Mouse (Mus musculus) lung, postnatal 0 days (tissue): ENCODE measurements around the gene Dlg2. TPM values are rescaled to one million over a fixed set of nuclear protein-coding genes. Genes with fewer than 3 reads are reported as not detected.

Source experiments
- ATAC-seq: fragments of 200-750 bp; cut with Nextera tagmentation; 2 replicates; pipeline ENCODE4 v1.8.0; 2017; ENCODE audit warnings: moderate library complexity
- DNase-seq: peaks from one replicate; pipeline ENCODE4 v3.0.0-alpha.2; 2016; ENCODE audit warnings: low spot score
- H3K27ac ChIP-seq: fragments of 300-500 bp; sonication (generic); 2 replicates; pipeline ENCODE4 v1.5.1; 2014; ENCODE audit warnings: antibody characterized with exemption, mild to moderate bottlenecking, low read length, mixed read lengths
- H3K27me3 ChIP-seq: fragments of 300-500 bp; sonication (generic); replicated peaks from 2 replicates; pipeline ENCODE4 v1.6.1; 2014; ENCODE audit warnings: low read length, mixed read lengths; ENCODE audit not compliant: insufficient read depth
- H3K36me3 ChIP-seq: fragments of 300-500 bp; sonication (generic); 2 replicates; pipeline ENCODE4 v1.6.1; 2014; ENCODE audit warnings: low read length, mixed read lengths; ENCODE audit not compliant: insufficient read depth
- H3K4me1 ChIP-seq: fragments of 300-500 bp; sonication (generic); 2 replicates; pipeline ENCODE4 v1.6.1; 2014; ENCODE audit warnings: antibody characterized with exemption, low read depth, low read length, mixed read lengths; ENCODE audit not compliant: insufficient read depth
- H3K4me2 ChIP-seq: fragments of 300-500 bp; sonication (generic); replicated peaks from 2 replicates; pipeline ENCODE4 v1.6.1; 2014; ENCODE audit warnings: low read depth, mild to moderate bottlenecking, low read length, moderate library complexity, mixed read lengths
- H3K4me3 ChIP-seq: fragments of 300-500 bp; sonication (generic); 2 replicates; pipeline ENCODE4 v1.5.1; 2014; ENCODE audit warnings: low read depth, low read length
- H3K9ac ChIP-seq: fragments of 300-500 bp; sonication (generic); replicated peaks from 2 replicates; pipeline ENCODE4 v1.6.1; 2014; ENCODE audit warnings: low read depth, mild to moderate bottlenecking
- H3K9me3 ChIP-seq: fragments of 300-500 bp; sonication (generic); 2 replicates; pipeline ENCODE4 v1.6.1; 2016; ENCODE audit warnings: low read length, mixed read lengths
- CTCF ChIP-seq: IDR thresholded peaks from 2 replicates; pipeline ENCODE4 v1.5.1; 2016; ENCODE audit warnings: antibody characterized with exemption, mild to moderate bottlenecking
- EP300 ChIP-seq: IDR thresholded peaks from 2 replicates; pipeline ENCODE4 v1.6.1; 2016; ENCODE audit warnings: antibody characterized with exemption, mild to moderate bottlenecking, control low read depth
- WGBS: fragments of 180-500 bp; shearing (Covaris S2); extraction: QIAGEN DNeasy Blood & Tissue Kit; methylation state at CpG from one replicate; pipeline ENCODE4 v1.1.7; 2014; 5-methylcytosine and 5-hydroxymethylcytosine counted together
- polyA plus RNA-seq: library from polyadenylated mRNA; unstranded; fragments of >200 nt; fragmentation: Nextera tagmentation; extraction: Ambion mirVana; gene quantifications from 2 replicates; pipeline ENCODE4 v1.2.1, GENCODE M21; 2015

The Dlg2 gene
- polyA plus RNA-seq, 1 experiment from 2014 or later, result 0.43 TPM

DNA sequence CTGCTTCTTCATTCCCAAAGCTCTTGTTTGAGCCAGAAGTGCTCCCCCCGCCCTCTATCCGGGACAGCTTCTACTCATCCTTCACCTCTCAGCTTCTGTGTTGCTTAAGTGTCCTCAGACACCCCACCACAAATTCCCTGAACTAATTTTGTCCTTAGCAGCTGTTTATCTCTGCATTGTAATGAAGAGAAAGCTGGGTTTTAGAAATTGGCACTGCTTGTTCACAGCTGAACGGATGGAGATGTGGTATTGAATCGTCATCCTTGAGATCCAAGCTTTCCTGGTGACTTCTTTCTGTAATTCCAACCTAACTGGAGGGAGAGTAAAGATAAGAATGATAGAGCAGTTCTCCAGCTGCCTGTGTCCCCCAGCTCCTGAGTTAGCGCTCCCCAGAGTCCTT, 834.7 kb downstream of the Dlg2 start:
- TF ChIP-seq EP300 (no peak), CTCF (no peak)
- H3K9ac ChIP-seq, result no peak overlapping the region
- no peaks in the 10 kb centered on the region for H3K36me3 ChIP-seq
- DNase-seq (no peak), ATAC-seq (no peak)
- H3K27ac ChIP-seq, result no peak overlapping the region
- H3K4me2 ChIP-seq, result no peak overlapping the region
- H3K4me1 ChIP-seq, result no peaks in the 10 kb centered on the region
- no peak overlapping the region for H3K4me3 ChIP-seq
- WGBS, result 53% methylated on average over 5 of the region's 5 CpGs
- H3K9me3 ChIP-seq, result no peaks in the 10 kb centered on the region
- no peaks in the 10 kb centered on the region for H3K27me3 ChIP-seq

DNA sequence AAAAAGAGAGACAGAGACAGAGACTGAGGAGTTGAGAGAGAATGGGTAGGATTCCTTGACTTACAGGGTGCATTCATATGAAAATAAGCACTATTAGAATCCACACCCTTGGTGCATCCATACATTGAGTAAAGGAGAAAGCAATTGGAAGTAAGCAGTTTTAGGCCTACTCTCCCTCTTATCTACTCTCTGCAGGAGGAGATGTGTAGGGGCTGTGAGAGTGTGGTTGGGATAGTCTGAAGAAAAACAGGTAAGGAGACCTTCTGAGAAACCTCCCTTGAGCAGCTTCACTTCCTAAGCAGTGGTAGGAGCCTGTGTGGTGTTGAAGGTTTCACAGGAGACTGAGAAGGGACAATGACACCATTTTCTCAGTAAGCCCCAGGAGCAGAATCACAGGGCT, 868.6 kb downstream of the Dlg2 start:
- Histone ChIP-seq H3K4me1 (no peaks in the 10 kb centered on the region), H3K27ac (no peak overlapping the region), H3K27me3 (no peaks in the 10 kb centered on the region), H3K4me2 (no peak overlapping the region), H3K4me3 (no peak overlapping the region), H3K9ac (no peak overlapping the region), H3K9me3 (no peaks in the 10 kb centered on the region), H3K36me3 (no peaks in the 10 kb centered on the region)
- TF ChIP-seq CTCF (no peak), EP300 (no peak)
- ATAC-seq (no peak), DNase-seq (no peak)

DNA sequence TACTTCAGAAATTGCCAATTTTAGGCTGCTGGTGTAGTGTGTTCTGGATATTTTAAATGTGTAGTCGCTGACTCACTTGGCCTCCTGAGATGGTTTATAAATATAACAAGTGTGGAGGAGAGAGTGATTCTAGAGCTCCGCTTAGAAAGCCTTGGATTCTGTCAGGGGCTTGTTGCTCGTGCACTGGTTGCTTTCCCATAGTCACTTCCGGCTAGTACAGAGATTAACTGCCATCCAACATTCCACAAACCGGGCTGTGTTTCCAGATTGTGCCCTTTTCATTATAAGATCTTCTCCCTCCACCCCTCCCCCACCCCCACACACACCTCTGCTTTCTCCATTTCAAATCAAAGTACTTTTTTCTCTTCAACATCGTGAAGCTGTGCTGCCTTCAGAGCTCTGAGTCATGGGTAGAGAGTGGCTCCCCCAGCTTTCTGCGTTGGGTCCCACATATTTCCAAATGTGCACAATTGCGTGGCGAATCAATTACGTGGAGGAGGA, 893.4 kb downstream of the Dlg2 start:
- no peak for DNase-seq
- no peak for ATAC-seq
- TF ChIP-seq EP300, result no peak
- no peak for TF ChIP-seq CTCF
- Histone ChIP-seq H3K27ac (no peak overlapping the region), H3K4me2 (no peak overlapping the region), H3K36me3 (no peaks in the 10 kb centered on the region), H3K27me3 (no peaks in the 10 kb centered on the region), H3K9ac (no peak overlapping the region), H3K4me1 (no peaks in the 10 kb centered on the region), H3K4me3 (no peak overlapping the region), H3K9me3 (no peaks in the 10 kb centered on the region)
- 69% methylated on average over 10 of the region's 10 CpGs for WGBS

DNA sequence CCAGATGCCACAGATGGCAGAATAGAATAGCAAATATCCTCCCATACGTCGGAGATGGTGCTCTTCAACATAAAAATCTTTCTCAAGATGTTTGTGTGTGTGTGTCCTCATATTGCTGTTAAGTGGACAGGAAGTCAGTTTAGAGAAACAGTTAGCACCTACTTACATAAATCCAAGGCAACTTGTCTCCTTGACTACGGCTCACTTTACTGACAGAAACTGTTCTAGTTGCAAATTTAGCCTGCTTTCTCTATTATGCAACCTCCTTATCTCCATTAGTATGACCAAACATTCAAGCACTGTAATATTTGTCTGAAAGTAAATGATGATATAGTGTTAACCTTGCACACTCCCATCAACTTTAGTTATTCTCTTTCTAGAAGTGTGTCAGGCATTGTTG, 905.8 kb downstream of the Dlg2 start:
- 38% methylated on average over 3 of the region's 3 CpGs for WGBS
- Histone ChIP-seq H3K27ac (no peak overlapping the region), H3K36me3 (no peaks in the 10 kb centered on the region), H3K27me3 (no peaks in the 10 kb centered on the region), H3K4me1 (no peaks in the 10 kb centered on the region), H3K4me3 (no peak overlapping the region), H3K9ac (no peak overlapping the region), H3K4me2 (no peak overlapping the region), H3K9me3 (no peaks in the 10 kb centered on the region)
- TF ChIP-seq EP300 (no peak), CTCF (no peak)
- DNase-seq, result peak; percentile 6
- ATAC-seq, result no peak

DNA sequence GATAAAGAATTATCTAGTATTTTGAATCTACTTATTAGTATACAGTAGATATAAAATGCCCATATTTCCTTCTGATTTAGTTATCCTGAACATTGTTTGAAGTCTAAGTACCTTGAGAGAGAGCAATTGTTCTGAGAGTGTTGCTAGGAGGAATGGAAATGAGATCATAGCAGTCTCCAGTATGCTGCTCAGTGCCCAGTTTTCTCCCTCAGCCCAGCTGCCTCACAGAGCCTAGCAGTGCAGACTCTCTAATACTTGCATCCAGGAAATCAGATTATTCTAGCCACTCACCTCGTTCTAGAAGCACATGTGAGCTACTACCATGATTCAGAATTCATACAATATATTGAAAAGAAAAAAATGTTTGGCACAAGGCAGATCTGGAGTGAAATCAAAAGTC, 907.4 kb downstream of the Dlg2 start:
- ATAC-seq (no peak), DNase-seq (no peak)
- Histone ChIP-seq H3K4me1 (no peaks in the 10 kb centered on the region), H3K9ac (no peak overlapping the region), H3K9me3 (no peaks in the 10 kb centered on the region), H3K4me2 (no peak overlapping the region), H3K4me3 (no peak overlapping the region), H3K27me3 (no peaks in the 10 kb centered on the region), H3K27ac (no peak overlapping the region), H3K36me3 (no peaks in the 10 kb centered on the region)
- 26% methylated on average over 1 of the region's 1 CpGs for WGBS
- TF ChIP-seq CTCF (no peak), EP300 (no peak)

DNA sequence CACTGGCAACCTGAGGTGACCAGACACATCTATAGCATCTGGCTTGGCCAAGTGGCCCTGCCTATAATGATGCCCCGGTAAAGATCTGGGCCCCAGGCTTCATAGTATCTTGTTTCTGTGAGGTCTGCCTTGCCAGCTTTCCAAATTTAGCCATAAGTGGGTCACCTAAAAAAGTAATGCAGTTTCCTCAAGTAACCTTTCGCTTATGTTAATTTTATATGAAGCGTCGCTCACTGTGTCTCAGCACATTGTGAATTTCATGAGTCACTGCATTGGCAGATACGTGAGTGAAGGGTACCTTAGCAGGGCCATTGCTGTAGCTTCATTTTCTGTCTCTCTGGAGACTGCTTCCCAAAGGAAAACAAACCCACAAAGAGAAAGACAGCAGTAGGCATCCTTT, 912.8 kb downstream of the Dlg2 start:
- no peaks in the 10 kb centered on the region for H3K9me3 ChIP-seq
- no peaks in the 10 kb centered on the region for H3K27me3 ChIP-seq
- WGBS, result 84% methylated on average over 5 of the region's 5 CpGs
- ATAC-seq (no peak), DNase-seq (no peak)
- no peak overlapping the region for H3K9ac ChIP-seq
- no peaks in the 10 kb centered on the region for H3K36me3 ChIP-seq
- H3K4me2 ChIP-seq, result no peak overlapping the region
- TF ChIP-seq CTCF (no peak), EP300 (no peak)
- H3K4me3 ChIP-seq, result no peak overlapping the region
- H3K4me1 ChIP-seq, result no peaks in the 10 kb centered on the region
- H3K27ac ChIP-seq, result no peak overlapping the region

DNA sequence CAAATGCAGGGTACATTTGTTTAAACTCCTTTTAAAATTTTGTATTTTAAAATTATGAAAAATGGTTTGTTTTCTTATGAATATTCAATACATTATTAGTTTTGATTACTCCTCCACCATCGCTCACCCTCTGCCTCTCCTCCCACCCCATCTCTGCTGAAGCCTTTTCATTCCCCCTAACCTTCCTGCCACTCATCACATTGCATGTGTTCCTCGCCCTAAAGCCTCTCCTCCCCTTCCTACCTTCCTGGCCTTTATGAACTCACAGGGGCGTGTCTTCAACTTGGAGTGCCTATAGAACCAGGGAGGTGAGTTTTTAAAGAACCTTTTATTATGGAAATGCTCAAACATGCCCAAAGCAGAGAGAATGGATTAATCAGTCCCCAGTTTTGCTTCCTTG, 921.4 kb downstream of the Dlg2 start:
- no peaks in the 10 kb centered on the region for H3K27me3 ChIP-seq
- no peaks in the 10 kb centered on the region for H3K4me1 ChIP-seq
- no peak for DNase-seq
- no peaks in the 10 kb centered on the region for H3K36me3 ChIP-seq
- H3K4me2 ChIP-seq, result no peak overlapping the region
- 29% methylated on average over 3 of the region's 3 CpGs for WGBS
- no peak overlapping the region for H3K9ac ChIP-seq
- TF ChIP-seq CTCF (no peak), EP300 (no peak)
- no peak for ATAC-seq
- H3K4me3 ChIP-seq, result no peak overlapping the region
- H3K9me3 ChIP-seq, result no peaks in the 10 kb centered on the region
- H3K27ac ChIP-seq, result no peak overlapping the region
